Mouse (Mus musculus) layer of hippocampus, postnatal 25 days (tissue): ENCODE measurements around the gene Erp29. TPM values are rescaled to one million over a fixed set of nuclear protein-coding genes. Genes with fewer than 3 reads are reported as not detected.

ENCODE experiments used
- DNase-seq, 2 experiments: peaks; one replicate each; pipeline ENCODE4 v3.0.0; 2022; ENCODE audit warnings: mixed read lengths in 2 of 2, low spot score in 1 of 2; ENCODE audit errors: extremely low spot score in 1 of 2
- total RNA-seq, 2 experiments: library from RNA; stranded (reverse); gene quantifications; 2 replicates each; pipeline ENCODE4 v1.2.3; 2021

Erp29 gene
- total RNA-seq, 2 experiments from 2014 or later: 131 to 154 TPM

DNA sequence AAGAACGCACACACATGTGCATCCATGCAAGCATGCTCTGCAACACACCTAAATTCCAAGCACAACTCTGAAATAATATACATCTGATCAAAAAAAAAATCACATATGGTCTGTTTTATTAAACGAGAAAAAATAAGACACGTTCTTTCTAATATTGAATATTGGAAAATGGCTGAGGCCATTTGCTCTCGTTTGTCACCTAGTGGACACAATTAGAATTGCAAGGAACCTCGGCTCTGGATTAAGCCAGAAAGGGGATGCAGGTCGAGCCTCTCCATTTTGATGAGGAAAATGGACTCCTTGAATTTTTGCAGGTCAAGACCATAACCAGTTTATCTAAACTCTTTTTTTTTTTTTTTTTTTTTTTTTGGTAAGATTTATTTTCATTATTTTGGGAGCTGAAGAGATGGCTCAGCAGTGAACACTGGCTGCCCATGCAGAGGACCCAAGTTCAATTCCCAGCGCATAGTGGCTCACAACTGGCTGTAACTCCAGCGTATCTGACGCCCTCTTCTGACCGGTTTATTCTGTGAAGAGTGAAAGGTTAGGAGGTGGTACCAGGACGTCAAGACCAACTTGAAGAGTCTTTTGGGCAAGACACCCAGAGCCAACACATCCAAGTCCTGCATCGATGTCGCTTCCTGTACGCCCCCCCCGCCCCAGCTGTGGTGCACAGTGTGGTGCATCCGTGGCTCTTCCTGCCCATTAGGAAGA, 59.5 kb downstream of the Erp29 start:
- DNase-seq: peak in 1 of 2 experiments; percentile 46

DNA sequence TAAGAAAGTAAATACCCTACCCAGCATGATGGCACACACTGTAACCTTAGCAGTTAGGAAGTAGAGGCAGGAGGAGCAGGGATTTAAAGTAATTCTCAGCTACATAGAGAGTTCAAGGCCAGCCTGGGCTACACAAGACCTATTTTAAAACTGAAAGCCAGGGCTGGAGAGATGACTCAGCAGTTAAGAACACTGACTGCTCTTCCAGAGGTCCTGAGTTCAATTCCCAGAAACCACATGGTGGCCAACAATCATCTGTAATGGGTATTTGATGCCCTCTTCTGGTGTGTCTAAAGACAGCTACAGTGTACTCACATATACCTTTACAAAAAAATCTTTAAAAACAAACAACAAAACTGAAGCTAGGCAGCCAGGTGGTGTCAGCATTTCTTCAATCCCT, 62.6 kb downstream of the Erp29 start:
- DNase-seq: no peak

DNA sequence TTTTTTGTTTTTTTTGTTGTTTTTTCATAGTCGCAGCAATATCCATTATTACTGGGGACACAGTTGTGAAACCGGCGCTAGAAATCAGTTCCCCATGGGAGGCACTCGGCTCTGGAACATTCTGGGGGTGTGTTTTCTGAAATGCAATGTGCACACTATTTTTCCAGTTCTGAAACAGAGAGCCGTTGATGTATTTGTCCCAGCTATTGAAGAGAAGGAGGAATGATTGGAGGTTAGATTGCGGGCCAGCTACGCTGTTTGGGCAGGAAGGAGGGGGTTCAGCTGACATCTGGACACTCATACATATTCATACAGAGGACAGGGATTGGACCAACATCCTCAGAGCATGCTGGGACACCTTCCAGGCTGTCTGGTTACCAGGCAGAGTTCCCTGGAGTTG, 63.2 kb downstream of the Erp29 start:
- no peak for DNase-seq

DNA sequence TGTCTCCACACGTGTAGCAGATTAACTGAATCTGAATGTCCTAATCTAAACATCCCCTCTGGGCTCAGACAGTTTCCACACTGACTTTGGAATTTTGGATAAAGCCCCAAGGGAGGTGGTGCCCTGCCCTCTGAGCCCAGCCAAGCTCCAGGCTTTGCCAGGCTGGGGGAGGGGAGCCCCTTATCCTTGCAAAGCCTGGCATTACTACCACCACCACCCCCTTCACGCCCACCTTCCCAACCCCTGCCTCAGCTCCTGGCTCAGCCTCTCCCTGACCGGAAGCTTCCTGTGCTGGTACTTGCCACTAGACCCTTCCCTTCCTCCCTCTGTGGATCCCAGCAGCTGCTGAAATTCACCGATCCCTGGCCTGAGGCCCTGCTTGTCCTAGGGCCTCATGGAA, 65.2 kb downstream of the Erp29 start:
- DNase-seq: no peak

DNA sequence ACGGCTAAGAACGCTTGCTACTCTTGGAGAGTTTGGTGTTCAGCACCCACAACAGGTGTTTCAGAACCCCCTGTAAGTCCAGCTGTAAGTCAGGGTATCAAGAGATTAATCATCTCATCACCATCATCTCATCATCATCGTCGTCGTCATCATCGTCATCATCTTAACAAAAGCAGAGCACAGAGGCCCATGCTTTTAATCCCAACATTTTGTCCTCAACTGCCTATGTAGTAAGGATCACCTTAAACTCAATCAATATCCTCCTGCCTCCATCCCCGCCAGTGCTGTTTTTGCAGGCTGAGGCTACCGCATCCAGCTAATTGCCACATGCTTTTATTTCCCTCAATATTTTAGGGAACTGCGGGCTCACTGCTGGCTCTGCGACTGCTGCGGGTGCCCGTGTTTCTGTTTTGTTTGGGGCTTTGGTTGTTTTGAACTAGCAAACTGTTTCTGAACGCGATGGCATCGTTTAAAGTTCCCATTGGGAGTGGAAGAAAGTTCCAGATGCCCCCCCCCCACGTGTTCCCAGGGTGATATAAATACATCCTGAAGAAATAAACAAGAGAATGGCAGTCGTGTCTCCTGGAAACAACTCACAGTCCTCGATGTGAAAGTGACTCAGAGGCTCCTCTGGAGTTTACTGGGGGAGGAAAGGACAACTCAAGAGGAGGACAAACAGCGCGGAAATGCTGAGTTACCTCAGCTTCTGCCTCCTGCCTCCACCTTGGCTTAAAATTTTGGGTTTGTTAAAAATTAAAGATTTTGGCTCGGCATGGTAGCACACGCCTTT, 66.0 kb downstream of the Erp29 start:
- no peak for DNase-seq

DNA sequence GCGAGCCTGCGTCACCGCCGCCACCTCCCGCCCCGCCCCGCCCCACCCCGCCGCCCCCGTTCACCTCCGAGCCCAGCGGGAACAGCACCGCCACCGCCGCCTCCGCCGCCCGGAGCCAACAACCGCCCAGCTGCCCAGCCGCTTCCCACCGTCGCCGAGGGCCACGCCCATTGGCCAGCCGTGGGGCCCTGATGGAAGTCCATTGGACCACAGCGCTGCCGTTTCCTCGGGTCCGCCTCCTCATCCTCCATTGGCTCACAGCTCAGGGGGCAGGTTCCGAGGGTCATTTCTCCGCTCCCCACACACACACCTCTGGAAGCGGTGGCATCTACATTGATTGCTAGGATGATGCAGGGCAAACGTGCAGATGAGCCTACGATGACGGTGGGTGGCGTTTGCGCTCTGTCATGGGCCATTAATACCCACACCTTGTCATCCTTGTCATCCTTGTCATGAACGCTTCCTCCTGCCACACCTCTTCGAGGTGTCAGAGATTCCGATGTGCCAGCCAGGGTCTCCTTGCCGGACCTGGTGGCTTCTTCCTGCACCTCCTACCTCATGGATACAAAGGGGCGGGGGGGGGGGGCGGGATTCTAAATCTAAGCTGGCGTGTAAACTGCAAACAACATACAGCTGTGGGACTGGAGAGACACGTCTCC, 66.7 kb downstream of the Erp29 start, which contains the start of gene Trafd1:
Gene Trafd1 (minus strand): TSS at position 172 of the 659 bp plus-strand sequence.
- peak; percentile 77 to 80 for DNase-seq

DNA sequence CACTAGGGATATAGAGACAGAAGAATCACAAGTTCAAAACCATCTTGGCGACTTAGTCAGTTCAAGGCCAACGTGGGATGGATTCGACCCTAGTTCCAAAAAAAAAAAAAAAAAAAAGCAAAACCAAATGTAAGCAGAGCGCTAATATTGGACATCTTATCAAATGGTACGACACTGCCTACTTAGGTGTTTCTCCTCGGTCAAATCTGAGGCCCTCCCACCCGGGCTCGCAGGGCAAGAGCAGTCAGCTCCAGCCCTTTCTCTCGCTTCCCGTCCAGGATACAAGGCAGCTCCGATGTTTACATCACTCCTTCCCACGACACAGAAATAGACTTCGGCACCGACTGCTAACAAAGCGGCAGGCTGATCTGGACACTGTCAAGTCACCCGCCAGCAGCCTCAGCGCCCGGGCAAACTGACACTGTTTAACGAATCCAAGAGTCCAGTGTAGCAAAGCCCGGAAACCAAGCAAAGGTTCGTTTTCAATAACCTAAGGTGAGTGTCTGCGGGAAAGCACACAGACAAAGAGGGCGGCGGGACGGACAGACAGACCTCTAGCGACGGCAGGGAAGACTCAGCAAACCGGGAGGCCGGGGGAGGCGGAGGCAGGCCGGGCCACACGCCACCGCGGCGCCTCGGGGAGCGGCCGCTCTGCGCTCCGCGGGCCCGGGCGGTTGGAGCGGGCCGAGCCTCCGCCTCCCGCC, 67.4 kb downstream of the Erp29 start:
- peak; percentile 30 to 41 for DNase-seq

DNA sequence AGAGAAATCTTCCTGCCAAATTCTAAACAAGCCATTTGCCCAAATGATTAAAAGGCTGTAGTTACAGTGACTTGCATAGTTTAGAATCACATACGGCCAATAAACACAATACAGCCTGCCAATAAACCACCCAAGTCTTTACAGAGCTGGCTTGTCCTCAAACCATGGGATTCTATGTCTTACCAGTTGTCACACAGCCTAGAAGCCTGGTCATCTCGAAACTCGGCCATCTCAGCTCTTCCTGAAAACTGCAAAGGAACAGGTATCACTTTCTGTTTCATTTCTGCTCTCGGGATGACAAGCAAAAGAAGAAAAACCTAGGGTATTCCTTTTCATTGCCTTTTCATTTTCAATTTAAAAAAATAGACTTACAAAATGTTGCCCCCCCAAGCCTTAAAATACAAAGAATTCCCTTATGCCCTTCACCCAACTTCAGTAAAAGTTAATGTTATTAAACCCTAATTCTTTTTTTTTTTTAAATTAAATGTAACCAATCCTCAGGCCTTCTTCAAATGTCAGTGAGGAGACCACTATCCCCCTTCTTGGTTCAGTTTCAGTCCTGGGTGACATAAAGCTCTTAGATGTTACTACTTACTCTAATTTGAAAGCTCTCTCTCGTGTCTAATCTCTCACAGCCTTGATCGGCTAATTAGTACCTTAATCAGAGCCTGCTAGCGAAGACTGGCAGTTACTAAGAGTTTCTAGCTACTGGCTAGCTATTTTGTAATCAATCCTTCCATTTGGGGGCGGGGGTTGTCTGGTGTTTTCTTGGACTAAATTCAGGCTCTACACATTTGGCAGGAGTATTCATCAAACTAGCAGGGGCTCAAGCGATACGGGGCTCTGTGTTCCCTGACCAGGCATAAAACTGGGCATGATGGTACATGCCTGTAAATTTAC, 68.2 kb downstream of the Erp29 start:
- no peak for DNase-seq

DNA sequence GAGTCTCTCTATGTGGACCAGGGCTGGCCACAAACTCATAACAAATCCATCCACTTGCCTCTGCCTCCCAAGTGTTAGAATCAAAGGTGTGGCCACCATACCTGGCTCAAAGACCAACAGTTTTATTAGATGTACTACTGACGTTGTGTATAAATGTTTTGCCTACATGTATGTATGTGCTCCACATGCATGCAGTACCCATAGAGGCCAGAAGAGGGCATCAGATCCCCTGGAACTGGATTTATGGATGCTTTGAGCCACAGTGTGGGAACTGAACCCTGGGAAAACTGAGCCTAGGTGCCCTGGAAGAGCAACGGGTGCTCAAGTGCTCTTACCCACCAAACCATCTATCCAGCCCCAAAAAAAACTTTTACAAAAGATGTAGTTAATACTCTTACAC, 71.6 kb downstream of the Erp29 start:
- no peak for DNase-seq

DNA sequence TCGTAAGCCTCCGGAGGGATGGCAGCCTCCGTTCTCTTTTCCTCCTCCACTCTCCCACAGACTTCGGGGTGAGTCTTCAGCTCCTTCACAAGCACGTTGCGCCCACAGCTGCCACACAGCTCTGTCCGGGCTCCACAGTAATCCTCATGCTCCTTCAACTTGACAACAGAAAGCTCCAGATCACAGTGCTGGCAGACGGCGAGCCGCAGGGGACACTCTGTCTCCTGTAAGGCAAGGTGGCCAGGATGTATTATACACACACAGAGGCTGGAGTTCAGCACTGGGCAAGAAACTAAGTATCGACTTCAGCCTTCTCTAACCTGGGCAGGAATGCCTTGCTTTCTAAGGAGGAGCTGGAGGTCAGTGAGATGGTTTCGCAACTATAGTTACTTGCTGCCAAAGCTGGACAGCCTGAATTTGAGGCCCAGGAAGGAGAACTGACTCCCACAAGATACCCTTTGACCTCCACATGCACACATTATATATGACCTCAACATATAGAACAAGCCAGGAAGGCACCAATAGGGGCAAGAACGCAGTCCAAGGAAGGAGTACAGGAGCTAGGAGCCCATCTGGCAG, 73.5 kb downstream of the Erp29 start:
- no peak for DNase-seq

Other genes with a start within 250 kb of the Erp29 start
- 100 to 1,000 TPM; 433 to 489 TPM for gene Rpl6, start 248.0 kb downstream of the Erp29 start, total RNA-seq
- gene Hectd4, start 232.3 kb downstream of the Erp29 start, total RNA-seq: 100 to 1,000 TPM; 159 to 190 TPM
- gene Trafd1, start 66.9 kb downstream of the Erp29 start, total RNA-seq: 10 to 100 TPM; 66.3 to 78.9 TPM
- gene Naa25, start 54.6 kb downstream of the Erp29 start, total RNA-seq: 10 to 100 TPM; 39.4 to 41.2 TPM
- 1 to 10 TPM; 6.6 to 9.3 TPM for gene Tmem116, start 613 bp downstream of the Erp29 start, total RNA-seq
- under 1 TPM in 1 of 2 experiments, not detected in 1; 0.12 TPM for gene Adam1b, start 50.9 kb upstream of the Erp29 start, total RNA-seq
- 10 to 100 TPM; 12.2 to 16.9 TPM for gene Adam1a, start 93.0 kb upstream of the Erp29 start, total RNA-seq
- gene Gm42878, start 93.0 kb upstream of the Erp29 start, total RNA-seq: not detected
- gene Mapkapk5, start 93.4 kb upstream of the Erp29 start, total RNA-seq: 10 to 100 TPM; 65.4 to 76.7 TPM
- 100 to 1,000 TPM; 110 to 124 TPM for gene Aldh2, start 141.3 kb upstream of the Erp29 start, total RNA-seq
- 1 to 10 TPM; 6.0 to 7.6 TPM for gene Acad12, start 166.4 kb upstream of the Erp29 start, total RNA-seq
- gene Acad10, start 208.0 kb upstream of the Erp29 start, total RNA-seq: 1 to 10 TPM; 3.1 to 3.9 TPM
- 10 to 100 TPM; 63.2 to 63.6 TPM for gene Brap, start 208.1 kb upstream of the Erp29 start, total RNA-seq